Mouse (Mus musculus) megakaryocyte-erythroid progenitor cell, adult 5 weeks (primary cell): ENCODE measurements around the gene Slc35c2. TPM values are rescaled to one million over a fixed set of nuclear protein-coding genes. Genes with fewer than 3 reads are reported as not detected.

ENCODE experiments used
- polyA plus RNA-seq: library from polyadenylated mRNA; stranded (reverse); fragments of >175 nt; gene quantifications from 2 replicates; pipeline ENCODE4 v1.2.3, GENCODE M21; 2012

Slc35c2 gene
- 151 and 201 TPM in 2 replicates for polyA plus RNA-seq

DNA sequence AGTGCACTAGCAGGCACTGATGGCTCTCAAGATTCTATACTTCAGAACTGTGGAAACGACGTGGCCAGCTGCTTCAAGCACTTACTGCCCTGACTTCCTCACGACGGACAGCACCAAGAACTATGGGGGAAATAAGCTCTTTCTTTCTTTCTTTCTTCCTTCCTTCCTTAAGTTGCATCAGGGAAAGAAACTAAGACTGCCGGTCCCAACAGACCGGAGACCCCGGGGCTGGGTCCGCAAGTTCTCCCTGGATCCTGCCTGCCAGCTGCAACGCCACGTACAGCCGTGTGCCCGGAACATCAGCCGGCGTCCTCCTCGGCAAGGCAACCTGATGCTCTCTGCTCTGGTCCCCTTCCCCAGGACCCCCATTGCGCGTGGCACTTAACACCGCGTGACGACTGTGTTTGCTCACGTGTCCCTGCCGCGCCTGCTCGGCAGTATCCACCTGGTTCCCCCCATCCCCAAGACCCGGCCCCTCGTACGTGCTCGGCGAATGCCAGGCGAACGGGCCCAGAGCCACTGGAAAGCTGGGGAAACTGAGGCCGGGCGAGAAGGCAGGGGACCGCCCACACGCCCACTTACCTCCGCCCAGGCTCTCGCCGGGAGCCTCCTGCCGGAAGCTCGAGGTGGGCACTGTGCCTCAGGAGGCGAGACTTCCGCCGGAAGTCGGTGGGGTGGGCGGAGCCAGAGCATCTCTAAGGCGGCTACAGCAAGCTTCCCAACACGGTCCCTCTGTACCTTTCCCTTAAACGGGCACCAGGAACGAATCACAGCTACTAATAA, at the start of gene Slc35c2:
TSS of gene Slc35c2 (minus strand) at position 668 of the 783 bp plus-strand sequence.

DNA sequence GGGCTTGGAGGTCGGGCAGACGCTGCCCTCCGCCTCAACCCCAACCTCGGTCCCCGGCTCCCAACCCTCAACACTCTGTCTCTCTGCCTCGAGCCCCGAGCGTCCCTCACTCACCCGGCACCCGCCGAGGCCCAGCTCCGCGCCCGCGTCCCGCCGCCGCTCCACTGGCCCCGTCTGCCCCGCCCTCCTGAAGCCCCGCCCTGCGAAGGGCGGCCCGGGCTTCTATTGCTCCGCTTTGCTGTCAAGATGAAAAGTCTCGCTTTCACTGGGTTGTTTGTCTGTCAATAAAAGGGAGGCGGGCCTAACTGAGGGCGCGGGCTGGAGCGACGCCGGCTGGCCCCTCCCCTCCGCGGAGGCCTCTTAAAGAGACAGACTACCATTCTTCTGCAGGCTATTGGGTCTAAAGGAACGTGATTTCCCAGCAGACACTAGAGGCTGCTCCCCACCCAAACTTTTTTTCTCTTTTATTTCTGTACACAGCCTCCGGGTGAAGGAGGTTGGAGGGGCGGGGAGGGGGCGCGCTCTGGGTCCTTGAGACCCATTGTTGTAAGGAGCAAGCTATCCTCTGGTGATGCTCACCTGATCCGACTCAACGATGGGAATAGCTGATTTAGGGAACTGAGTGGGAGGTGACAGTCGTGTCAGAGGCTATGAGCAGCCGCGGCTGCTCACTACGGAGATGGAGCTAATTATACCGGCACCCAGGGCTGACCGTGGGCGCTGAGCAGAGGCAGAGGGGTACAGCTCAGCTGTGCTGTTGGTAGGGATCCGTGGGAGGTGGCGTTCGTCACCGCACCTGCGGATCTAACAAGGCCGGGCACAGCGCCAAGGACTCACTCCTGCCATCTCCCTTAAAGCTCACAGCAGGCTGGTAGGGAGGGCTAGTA, 38.9 kb upstream of the Slc35c2 start, which contains the start of gene Elmo2:
TSS of gene Elmo2 (minus strand) at position 176 of the 887 bp plus-strand sequence.

DNA sequence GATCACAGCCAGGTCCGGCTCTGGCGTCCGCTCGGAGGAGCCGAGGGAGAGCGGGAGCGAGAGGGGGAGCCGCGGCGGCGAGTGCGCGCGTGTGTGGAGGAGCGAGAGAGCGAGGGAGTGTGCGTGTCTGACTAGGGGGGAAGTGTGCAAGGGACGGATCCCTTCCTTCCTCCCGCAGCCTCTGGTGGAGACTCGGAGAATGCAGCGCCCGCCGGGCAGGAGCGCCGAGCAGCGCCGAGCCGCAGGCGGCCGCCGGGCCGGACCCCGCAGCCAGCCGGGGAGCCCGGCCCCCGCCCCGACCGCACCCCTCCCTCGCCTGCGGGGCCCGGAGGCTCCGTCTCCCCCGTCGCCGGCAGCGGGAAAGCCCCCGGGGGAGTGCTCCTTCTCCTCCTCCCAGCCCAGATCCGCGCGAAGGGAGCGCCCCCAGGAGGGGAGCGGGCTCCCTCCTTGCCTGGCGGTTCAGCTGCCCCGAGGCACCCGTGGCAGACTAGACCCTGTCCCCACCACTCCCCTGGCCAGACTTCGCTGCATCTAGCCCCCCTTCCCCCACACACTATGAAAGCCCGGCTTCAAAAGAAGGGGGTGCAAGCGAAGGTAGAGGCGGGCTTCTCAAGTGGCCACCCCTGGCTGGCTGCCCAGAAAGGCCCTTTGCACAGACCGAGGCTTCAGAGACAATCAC, 52.9 kb downstream of the Slc35c2 start, which contains the start of gene Cdh22:
TSS of gene Cdh22 (minus strand) at position 241 of the 679 bp plus-strand sequence.

Other genes with a start within 250 kb of the Slc35c2 start
- 0.12 and 0.43 TPM in 2 replicates for gene Cd40, start 232.2 kb downstream of the Slc35c2 start, polyA plus RNA-seq
- gene 1700025C18Rik, start 197.1 kb downstream of the Slc35c2 start, polyA plus RNA-seq = not detected in 2 replicates
- 0.02 and 0.03 TPM in 2 replicates for gene Cdh22, start 53.0 kb downstream of the Slc35c2 start, polyA plus RNA-seq
- 28.1 and 31.4 TPM in 2 replicates for gene Elmo2, start 38.6 kb upstream of the Slc35c2 start, polyA plus RNA-seq
- not detected in 2 replicates for gene Zfp663, start 80.9 kb upstream of the Slc35c2 start, polyA plus RNA-seq
- not detected in 2 replicates for gene Zfp334, start 100.4 kb upstream of the Slc35c2 start, polyA plus RNA-seq
- 0.03 and 0.04 TPM in 2 replicates for gene Ocstamp, start 112.5 kb upstream of the Slc35c2 start, polyA plus RNA-seq
- gene Slc13a3, start 185.4 kb upstream of the Slc35c2 start, polyA plus RNA-seq = 0.16 and 0.27 TPM in 2 replicates
- gene Trp53rka, start 205.5 kb upstream of the Slc35c2 start, polyA plus RNA-seq = 25.9 and 29.9 TPM in 2 replicates
- 0.03 and 0.18 TPM in 2 replicates for gene Slc2a10, start 215.9 kb upstream of the Slc35c2 start, polyA plus RNA-seq